Mouse (Mus musculus): Measurements from ENCODE around the gene Ctcfl. TPM values are rescaled to one million over a fixed set of nuclear protein-coding genes. Genes with fewer than 3 reads are reported as not detected.

Gene Ctcfl
- total RNA-seq, 1 experiment = 8.9 TPM

- no peak for DNase-seq (ENCODE audit: low read depth, low spot score)
- no peak for TF ChIP-seq MAFK (IDR thresholded peaks at IDR 0.05; ENCODE audit: insufficient read depth, low read depth, low read length)
- no peak for TF ChIP-seq ZNF384 (IDR thresholded peaks at IDR 0.05; ENCODE audit: low read depth, low read length)
- TF ChIP-seq HCFC1 (IDR thresholded peaks at IDR 0.05; ENCODE audit: borderline replicate concordance, insufficient read depth, low read length) = no peak
- no peak for TF ChIP-seq ZC3H11A (IDR thresholded peaks at IDR 0.05; ENCODE audit: borderline replicate concordance, low read depth, low read length)
- TF ChIP-seq CHD2 (IDR thresholded peaks at IDR 0.05; ENCODE audit: low read depth, low read length) = no peak
- H3K36me3 ChIP-seq (ENCODE audit: control insufficient read depth, insufficient read depth, low read length, poor library complexity, severe bottlenecking) = no peaks in the 10 kb centered on the region
- no peak overlapping the region for H3K9ac ChIP-seq (ENCODE audit: insufficient read depth, low read depth, low read length, poor library complexity, severe bottlenecking)
- peaks cover 0 to 3% of the 10 kb centered on the region in 2 experiments; a peak in 1 of 4 replicates for H3K4me1 ChIP-seq (ENCODE audit: control insufficient read depth in 2 of 2, insufficient read depth in 2 of 2, low read length in 2 of 2, poor library complexity in 1 of 2)
- no peaks in the 10 kb centered on the region; the same call in 1 of the 2 replicates for H3K9me3 ChIP-seq (ENCODE audit: control insufficient read depth, insufficient read depth, low read depth, low read length)
- no peak overlapping the region for H3K4me3 ChIP-seq (ENCODE audit: insufficient read depth in 1 of 2, low read depth in 1 of 2, low read length in 2 of 2, poor library complexity in 1 of 2, severe bottlenecking in 1 of 2)
- in situ Hi-C loops (cut with MboI; ENCODE audit: low sequenced_read_pairs in 2 of 2, unreplicated experiment in 2 of 2) = no loop called here
- no peak overlapping the region for H3K27ac ChIP-seq (ENCODE audit: insufficient read depth, low read depth, low read length, poor library complexity, severe bottlenecking)
These were observed 46.4 kb downstream of the Ctcfl start for GRCm38 (mm10) chr2:173072948-173073347.

GRCm38 (mm10) chr2:173064864-173065263 is 54.5 kb downstream of the Ctcfl start:
- DNase-seq (ENCODE audit: low read depth, low spot score) = no peak
- H3K4me1 ChIP-seq (ENCODE audit: control insufficient read depth in 2 of 2, insufficient read depth in 2 of 2, low read length in 2 of 2, poor library complexity in 1 of 2) = no peaks in the 10 kb centered on the region
- H3K4me3 ChIP-seq (ENCODE audit: insufficient read depth in 1 of 2, low read depth in 1 of 2, low read length in 2 of 2, poor library complexity in 1 of 2, severe bottlenecking in 1 of 2) = no peak overlapping the region
- H3K36me3 ChIP-seq (ENCODE audit: control insufficient read depth, insufficient read depth, low read length, poor library complexity, severe bottlenecking) = no peaks in the 10 kb centered on the region
- no peaks in the 10 kb centered on the region for H3K9me3 ChIP-seq (ENCODE audit: control insufficient read depth, insufficient read depth, low read depth, low read length)
- TF ChIP-seq ZNF384 (IDR thresholded peaks at IDR 0.05; ENCODE audit: low read depth, low read length) = no peak
- no peak for TF ChIP-seq ZC3H11A (IDR thresholded peaks at IDR 0.05; ENCODE audit: borderline replicate concordance, low read depth, low read length)
- TF ChIP-seq HCFC1 (IDR thresholded peaks at IDR 0.05; ENCODE audit: borderline replicate concordance, insufficient read depth, low read length) = no peak
- no peak for TF ChIP-seq CHD2 (IDR thresholded peaks at IDR 0.05; ENCODE audit: low read depth, low read length)
- TF ChIP-seq MAFK (IDR thresholded peaks at IDR 0.05; ENCODE audit: insufficient read depth, low read depth, low read length) = no peak
- in situ Hi-C loops (cut with MboI; ENCODE audit: low sequenced_read_pairs in 2 of 2, unreplicated experiment in 2 of 2) = no loop called here
- no peak overlapping the region for H3K9ac ChIP-seq (ENCODE audit: insufficient read depth, low read depth, low read length, poor library complexity, severe bottlenecking)
- H3K27ac ChIP-seq (ENCODE audit: insufficient read depth, low read depth, low read length, poor library complexity, severe bottlenecking) = no peak overlapping the region

GRCm38 (mm10) chr2:173063219-173063618 is 56.1 kb downstream of the Ctcfl start:
- in situ Hi-C loops (cut with MboI; ENCODE audit: low sequenced_read_pairs in 2 of 2, unreplicated experiment in 2 of 2) = no loop called here
- no peaks in the 10 kb centered on the region for H3K9me3 ChIP-seq (ENCODE audit: control insufficient read depth, insufficient read depth, low read depth, low read length)
- no peak overlapping the region for H3K27ac ChIP-seq (ENCODE audit: insufficient read depth, low read depth, low read length, poor library complexity, severe bottlenecking)
- peaks cover 0 to 4% of the 10 kb centered on the region in 2 experiments; a peak in 1 of 4 replicates for H3K4me1 ChIP-seq (ENCODE audit: control insufficient read depth in 2 of 2, insufficient read depth in 2 of 2, low read length in 2 of 2, poor library complexity in 1 of 2)
- no peak for TF ChIP-seq MAFK (IDR thresholded peaks at IDR 0.05; ENCODE audit: insufficient read depth, low read depth, low read length)
- no peak for TF ChIP-seq CHD2 (IDR thresholded peaks at IDR 0.05; ENCODE audit: low read depth, low read length)
- no peak overlapping the region for H3K4me3 ChIP-seq (ENCODE audit: insufficient read depth in 1 of 2, low read depth in 1 of 2, low read length in 2 of 2, poor library complexity in 1 of 2, severe bottlenecking in 1 of 2)
- no peaks in the 10 kb centered on the region for H3K36me3 ChIP-seq (ENCODE audit: control insufficient read depth, insufficient read depth, low read length, poor library complexity, severe bottlenecking)
- no peak for DNase-seq (ENCODE audit: low read depth, low spot score)
- no peak overlapping the region for H3K9ac ChIP-seq (ENCODE audit: insufficient read depth, low read depth, low read length, poor library complexity, severe bottlenecking)

- TF ChIP-seq ZC3H11A (IDR thresholded peaks at IDR 0.05; ENCODE audit: borderline replicate concordance, low read depth, low read length) (no peak), ZNF384 (IDR thresholded peaks at IDR 0.05; ENCODE audit: low read depth, low read length) (no peak), CHD2 (IDR thresholded peaks at IDR 0.05; ENCODE audit: low read depth, low read length) (no peak), HCFC1 (IDR thresholded peaks at IDR 0.05; ENCODE audit: borderline replicate concordance, insufficient read depth, low read length) (no peak), MAFK (IDR thresholded peaks at IDR 0.05; ENCODE audit: insufficient read depth, low read depth, low read length) (no peak)
These were observed 57.6 kb downstream of the Ctcfl start for GRCm38 (mm10) chr2:173061443-173062351.

More at GRCm38 (mm10) chr2:173061443-173062351, 57.6 kb downstream of the Ctcfl start:
- Histone ChIP-seq H3K4me3 (ENCODE audit: insufficient read depth in 1 of 2, low read depth in 1 of 2, low read length in 2 of 2, poor library complexity in 1 of 2, severe bottlenecking in 1 of 2) (no peak overlapping the region), H3K9me3 (ENCODE audit: control insufficient read depth, insufficient read depth, low read depth, low read length) (no peaks in the 10 kb centered on the region), H3K4me1 (ENCODE audit: control insufficient read depth in 2 of 2, insufficient read depth in 2 of 2, low read length in 2 of 2, poor library complexity in 1 of 2) (peaks cover 0 to 6% of the 10 kb centered on the region in 2 experiments; a peak in 1 of 4 replicates), H3K36me3 (ENCODE audit: control insufficient read depth, insufficient read depth, low read length, poor library complexity, severe bottlenecking) (no peaks in the 10 kb centered on the region), H3K9ac (ENCODE audit: insufficient read depth, low read depth, low read length, poor library complexity, severe bottlenecking) (no peak overlapping the region), H3K27ac (ENCODE audit: insufficient read depth, low read depth, low read length, poor library complexity, severe bottlenecking) (no peak overlapping the region)
- DNase-seq (ENCODE audit: low read depth, low spot score) = no peak
- in situ Hi-C loops (cut with MboI; ENCODE audit: low sequenced_read_pairs in 2 of 2, unreplicated experiment in 2 of 2) = no loop called here
